Mouse (Mus musculus) cortical plate, adult 2 months (tissue): Measurements from ENCODE around the gene Myh9.

ENCODE experiments used
- CTCF ChIP-seq: fragments of 200-500 bp; IDR thresholded peaks from 2 replicates; pipeline ENCODE4 v1.5.1; 2011; ENCODE audit warnings: mild to moderate bottlenecking, control low read depth, low read length; ENCODE audit not compliant: insufficient read depth; ENCODE audit errors: extremely low read depth
- POLR2A ChIP-seq: fragments of 200-500 bp; IDR thresholded peaks from 2 replicates; pipeline ENCODE4 v1.6.1; 2011; ENCODE audit warnings: mild to moderate bottlenecking, low read length, control low read depth; ENCODE audit not compliant: insufficient read depth; ENCODE audit errors: extremely low read depth

- TF ChIP-seq CTCF = no peak
- no peak for TF ChIP-seq POLR2A
These were observed 34.0 kb upstream of the Myh9 start for GRCm38 (mm10) chr15:77875953-77876352.
